Mouse (Mus musculus): ENCODE data around the gene Hnf4a. TPM values are rescaled to one million over a fixed set of nuclear protein-coding genes. Genes with fewer than 3 reads are reported as not detected.

Hnf4a gene
- total RNA-seq, 2 experiments from 2014 or later = not detected

GRCm38 (mm10) chr2:163583226-163584087 lies 76.8 kb downstream of the Hnf4a start:
- DNase-seq = peak; percentile 36
- intact Hi-C loops (cut with DNase I; ENCODE audit: low total_unique reads) = no loop called here

DNA sequence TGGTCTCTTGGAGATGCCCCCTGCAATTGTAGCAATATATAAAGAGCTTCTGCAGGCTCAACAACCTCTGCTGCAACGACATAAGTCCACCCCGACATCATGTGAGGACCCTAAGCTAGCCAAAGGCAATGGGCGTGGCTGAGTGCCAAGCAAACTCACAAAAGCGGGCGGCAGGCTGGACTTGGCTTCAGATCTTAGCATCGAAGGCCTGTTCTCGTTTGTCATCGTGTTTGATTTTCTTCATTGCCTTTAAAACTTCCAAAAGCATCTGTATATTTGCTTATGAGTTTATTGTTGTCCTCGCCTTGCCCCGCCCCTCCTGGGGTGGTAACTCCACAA lies 77.4 kb downstream of the Hnf4a start:
- intact Hi-C loops (cut with DNase I; ENCODE audit: low total_unique reads) = no loop called here
- DNase-seq = no peak

GRCm38 (mm10) chr2:163586384-163587261 lies 80.0 kb downstream of the Hnf4a start:
- intact Hi-C loops (cut with DNase I; ENCODE audit: low total_unique reads) = no loop called here

DNA sequence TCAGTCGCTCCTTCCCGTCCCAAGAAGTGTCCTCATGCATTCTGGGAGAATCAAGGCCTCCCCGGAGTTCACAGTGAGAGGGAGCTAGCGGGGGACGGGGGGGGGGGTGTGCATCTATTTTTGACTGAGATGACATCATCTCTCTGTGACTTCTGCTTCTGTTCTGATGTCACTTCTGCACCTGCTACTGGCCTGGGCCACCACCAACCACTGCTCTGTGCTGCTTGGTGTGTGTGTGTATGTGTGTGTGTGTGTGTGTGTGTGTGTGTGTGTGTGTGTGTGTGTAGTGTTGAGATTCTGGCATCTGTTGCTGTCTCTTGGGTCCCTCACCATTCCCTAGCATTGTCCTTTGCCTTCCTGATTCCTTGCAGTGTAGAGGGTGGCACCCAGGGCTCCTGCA lies 80.9 kb downstream of the Hnf4a start:
- no peak for DNase-seq
- intact Hi-C loops (cut with DNase I; ENCODE audit: low total_unique reads) = no loop called here

More at GRCm38 (mm10) chr2:163586384-163587261, 80.0 kb downstream of the Hnf4a start:
- no peak for DNase-seq

- intact Hi-C loops (cut with DNase I; ENCODE audit: low total_unique reads) = loop anchor here (10.0 kb wide), 1 partner anchor 55 kb away; no protein-coding TSS in a partner anchor
- DNase-seq = no peak
Observed at GRCm38 (mm10) chr2:163590211-163590610, 83.6 kb downstream of the Hnf4a start.

DNA sequence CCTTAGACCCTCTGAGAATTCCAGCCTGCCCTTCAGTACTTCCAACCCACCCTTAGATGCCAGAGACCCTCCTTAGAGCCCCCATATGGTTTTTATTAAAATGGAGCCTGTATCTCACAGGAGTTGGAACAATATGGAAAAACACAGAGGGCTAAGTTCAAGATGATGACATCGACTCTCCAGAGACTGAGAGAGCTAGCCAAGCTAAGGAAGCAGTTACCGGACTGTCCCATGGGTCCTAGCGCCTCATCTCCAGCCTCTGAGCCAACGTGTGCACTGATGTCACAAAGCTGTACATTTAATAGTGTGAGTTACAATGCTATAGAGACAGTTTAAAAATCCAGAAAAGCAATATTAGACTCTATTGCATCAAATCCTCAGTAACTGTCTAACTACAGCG lies 84.4 kb downstream of the Hnf4a start:
- intact Hi-C loops (cut with DNase I; ENCODE audit: low total_unique reads) = loop anchor here (10.0 kb wide), 1 partner anchor 56 kb away; no protein-coding TSS in a partner anchor
- DNase-seq = no peak

DNA sequence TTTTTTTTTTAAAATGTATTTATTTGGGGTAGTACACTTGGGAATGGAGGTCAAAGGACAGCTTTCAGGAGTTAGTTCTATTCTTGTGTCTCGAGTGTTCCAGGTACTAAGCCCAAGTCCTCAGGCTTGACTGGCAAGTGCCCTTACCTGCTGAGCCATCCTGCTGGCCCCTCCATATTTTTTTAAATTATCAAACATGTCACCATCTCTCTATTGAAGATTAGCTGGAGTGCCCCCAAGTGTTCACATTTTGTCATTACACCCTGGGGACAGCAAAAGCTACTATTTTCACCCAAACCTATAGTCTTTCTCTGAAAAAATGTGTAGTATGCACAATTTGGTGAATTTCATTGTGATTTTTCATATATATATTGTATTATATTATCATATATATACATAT lies 85.5 kb downstream of the Hnf4a start:
- no peak for DNase-seq
- intact Hi-C loops (cut with DNase I; ENCODE audit: low total_unique reads) = loop anchor here (10.0 kb wide), 1 partner anchor 57 kb away; no protein-coding TSS in a partner anchor

DNA sequence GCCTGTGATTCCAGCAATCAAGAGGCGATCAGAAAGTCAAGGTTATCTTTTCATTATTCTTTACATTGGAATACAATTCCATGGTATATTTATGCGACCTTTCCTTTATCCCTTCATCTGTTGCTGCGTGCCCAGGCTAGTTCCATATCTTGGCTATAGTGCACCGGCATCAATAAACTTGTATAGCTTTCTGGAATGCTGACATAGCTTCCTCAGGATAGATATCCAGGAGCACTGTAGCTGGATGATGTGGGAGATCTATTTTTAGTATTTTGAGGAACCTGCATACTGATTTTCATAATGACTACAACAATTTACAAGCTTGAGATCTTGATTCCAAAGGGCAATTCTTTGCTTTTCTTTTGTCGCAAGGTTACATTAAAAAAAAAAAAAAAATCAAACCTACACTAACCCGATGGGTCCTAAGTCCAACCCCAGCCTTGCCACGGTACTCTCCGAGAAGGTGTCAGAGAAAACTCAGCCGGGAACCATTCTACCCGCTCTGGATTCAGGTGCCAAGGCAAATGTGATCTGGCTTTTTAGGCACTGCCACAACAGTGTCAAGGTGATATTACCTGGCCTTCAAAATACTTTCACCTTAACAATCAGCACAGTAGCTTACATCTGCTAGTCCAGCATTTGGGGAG lies 87.2 kb downstream of the Hnf4a start:
- intact Hi-C loops (cut with DNase I; ENCODE audit: low total_unique reads) = loop anchor here (10.0 kb wide), 1 partner anchor 59 kb away; no protein-coding TSS in a partner anchor
- no peak for DNase-seq

DNA sequence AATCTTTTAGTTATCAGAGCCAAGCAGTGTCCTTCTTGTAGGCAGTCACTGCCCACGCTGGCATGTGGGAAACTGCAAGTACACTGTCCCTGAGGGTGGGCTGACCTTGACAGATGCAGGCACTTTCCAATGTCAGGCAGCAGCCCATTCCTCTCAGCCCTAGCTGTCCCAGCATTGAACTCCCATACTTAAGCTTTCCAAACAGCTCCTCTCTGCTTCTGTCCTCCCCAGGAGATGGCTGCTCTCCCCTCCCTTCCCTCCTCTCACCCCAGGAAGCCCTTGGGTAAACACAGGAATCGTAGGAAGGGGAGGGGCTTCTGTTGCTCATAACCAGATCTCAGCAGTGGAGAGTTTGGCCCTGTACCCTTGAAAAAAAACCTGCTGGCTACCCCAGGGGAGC lies 88.5 kb downstream of the Hnf4a start:
- no peak for DNase-seq
- intact Hi-C loops (cut with DNase I; ENCODE audit: low total_unique reads) = loop anchor here (10.0 kb wide), 1 partner anchor 60 kb away; no protein-coding TSS in a partner anchor

DNA sequence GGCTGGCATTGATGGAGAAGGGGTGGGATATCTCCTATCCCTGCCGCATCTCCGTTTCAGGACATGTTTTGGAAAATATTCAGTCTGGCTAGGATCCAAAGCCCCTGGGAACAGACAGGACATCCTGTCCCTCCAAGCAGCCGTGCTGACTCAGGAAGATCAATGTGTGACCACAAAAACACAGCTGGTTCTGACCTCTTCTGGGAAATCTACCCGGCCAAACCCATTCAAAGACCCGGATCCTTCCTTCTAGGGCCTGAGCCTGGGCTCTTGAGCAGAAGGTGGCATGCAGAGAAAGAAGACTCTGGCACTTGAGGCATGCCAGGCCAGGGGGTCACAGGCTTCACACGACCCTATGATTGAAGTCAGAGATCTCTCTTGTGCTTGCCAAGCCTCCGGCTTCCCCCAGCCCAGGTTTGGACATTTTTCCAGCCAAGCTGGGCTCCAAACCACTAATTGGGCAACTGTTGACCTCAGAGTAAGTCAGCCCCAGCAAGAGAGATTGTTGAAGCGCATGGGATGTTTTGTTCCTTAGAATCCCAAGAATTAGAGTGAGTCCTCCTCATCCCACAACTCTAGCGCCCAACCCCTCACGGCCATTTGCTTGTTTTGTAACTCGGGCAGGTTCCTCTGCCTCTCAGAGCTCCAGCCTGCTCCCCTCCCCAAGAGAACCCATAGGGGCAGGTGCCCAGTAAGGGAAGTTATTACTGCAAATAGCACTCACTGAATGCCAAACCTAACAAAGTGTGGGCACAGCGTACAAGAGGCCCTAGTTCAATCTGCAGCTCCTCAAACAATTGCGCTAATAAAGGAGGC lies 89.7 kb downstream of the Hnf4a start:
- peak; percentile 57 for DNase-seq
- intact Hi-C loops (cut with DNase I; ENCODE audit: low total_unique reads) = loop anchor here (10.0 kb wide), 1 partner anchor 61 kb away; no protein-coding TSS in a partner anchor

- DNase-seq = no peak
- intact Hi-C loops (cut with DNase I; ENCODE audit: low total_unique reads) = loop anchor here (10.0 kb wide), 1 partner anchor 62 kb away; no protein-coding TSS in a partner anchor
Observed at GRCm38 (mm10) chr2:163596873-163597155, 90.2 kb downstream of the Hnf4a start.

DNA sequence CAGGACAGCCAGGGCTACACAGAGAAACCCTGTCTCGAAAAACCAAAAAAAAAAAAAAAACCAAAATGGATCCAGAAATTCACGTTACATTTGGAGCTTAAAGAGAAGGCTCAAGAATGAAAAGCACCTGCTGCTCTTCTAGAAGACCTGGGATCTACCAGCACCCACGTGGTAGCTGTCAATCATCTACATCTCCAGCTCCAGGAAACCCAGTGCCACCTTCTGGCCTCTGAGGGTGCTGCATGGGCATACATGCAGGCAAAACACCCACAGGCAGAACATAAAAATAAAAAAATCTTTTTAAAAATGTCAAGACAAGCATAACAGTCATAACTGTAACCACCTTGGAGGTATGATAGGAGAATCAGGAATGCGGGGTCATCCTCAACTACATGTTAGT lies 91.1 kb downstream of the Hnf4a start:
- intact Hi-C loops (cut with DNase I; ENCODE audit: low total_unique reads) = loop anchor here (10.0 kb wide), 1 partner anchor 63 kb away; no protein-coding TSS in a partner anchor

GRCm38 (mm10) chr2:163599226-163599625 lies 92.6 kb downstream of the Hnf4a start:
- intact Hi-C loops (cut with DNase I; ENCODE audit: low total_unique reads) = loop anchor here (10.0 kb wide), 1 partner anchor 64 kb away; no protein-coding TSS in a partner anchor
- peak; percentile 71 for DNase-seq

More for the DNA sequence above, 91.1 kb downstream of the Hnf4a start:
- DNase-seq = no peak

DNA sequence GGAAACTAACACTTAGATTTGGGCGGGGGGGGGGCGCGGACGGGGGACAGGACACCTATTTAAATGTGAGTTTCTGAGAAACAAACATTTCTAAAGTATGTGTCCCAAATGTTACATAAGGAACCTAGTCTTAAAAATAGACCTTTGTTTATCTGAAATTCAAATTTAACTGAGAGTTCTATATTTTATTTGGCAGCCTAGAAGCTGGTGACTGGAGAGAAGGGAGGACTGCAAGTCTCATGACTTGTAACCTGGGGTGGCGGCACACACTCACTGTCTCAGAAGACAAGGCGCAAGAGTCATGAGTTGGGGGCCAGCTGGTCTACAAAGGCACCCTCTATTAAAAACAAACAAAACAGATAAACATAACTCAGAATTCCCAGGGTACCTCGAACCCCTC lies 94.5 kb downstream of the Hnf4a start:
- intact Hi-C loops (cut with DNase I; ENCODE audit: low total_unique reads) = no loop called here
- DNase-seq = no peak

GRCm38 (mm10) chr2:163601712-163602100 lies 95.1 kb downstream of the Hnf4a start:
- intact Hi-C loops (cut with DNase I; ENCODE audit: low total_unique reads) = loop anchor here (2.0 kb wide), 1 partner anchor 117 kb away; no protein-coding TSS in a partner anchor
- no peak for DNase-seq

GRCm38 (mm10) chr2:163602101-163602971 lies 95.7 kb downstream of the Hnf4a start, which contains the start of gene Ttpal:
TSS of gene Ttpal (plus strand) at chr2:163602314.
- intact Hi-C loops (cut with DNase I; ENCODE audit: low total_unique reads) = loop anchor here (2.0 kb wide), 1 partner anchor 116 kb away; no protein-coding TSS in a partner anchor
- DNase-seq = peak; percentile 88

DNA sequence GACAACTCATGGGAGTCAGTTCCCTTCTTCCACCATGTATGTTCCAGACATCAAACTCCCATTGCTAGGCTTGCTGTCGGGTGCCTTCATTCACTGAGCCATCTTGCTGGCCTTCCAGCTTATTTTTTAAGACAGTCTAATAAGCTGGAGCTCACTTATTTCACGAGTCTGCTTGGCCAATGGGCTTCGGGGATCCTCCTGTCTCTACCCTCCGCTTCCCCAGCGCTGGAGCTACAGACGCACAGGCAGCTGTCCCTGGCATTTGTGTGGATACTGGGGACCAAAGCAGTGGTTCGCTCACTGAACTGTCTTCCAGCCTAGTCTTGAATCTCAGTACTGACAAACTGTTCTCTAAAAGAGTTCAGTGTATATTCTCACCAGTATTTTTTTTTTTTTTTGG lies 99.6 kb downstream of the Hnf4a start:
- intact Hi-C loops (cut with DNase I; ENCODE audit: low total_unique reads) = no loop called here

DNA sequence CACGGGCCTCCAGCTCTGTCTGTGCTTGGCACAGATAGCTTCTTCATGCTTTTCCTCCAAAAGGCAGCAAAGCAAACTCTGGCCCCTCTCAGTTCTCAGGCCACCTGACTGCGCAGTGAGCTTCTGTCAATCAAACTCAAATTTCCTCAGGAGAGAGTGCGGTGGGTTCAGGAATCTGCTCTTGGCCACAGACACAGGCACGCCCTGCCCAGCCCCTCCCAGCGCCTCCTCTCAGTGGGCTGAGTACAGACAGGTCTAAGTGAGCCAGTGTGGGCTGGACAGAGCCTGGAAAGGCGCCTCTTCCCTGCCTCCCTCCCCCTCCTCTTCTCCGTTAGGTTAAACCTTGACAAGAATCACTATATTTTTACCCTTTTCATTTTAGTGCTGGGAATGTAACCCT lies 101.4 kb downstream of the Hnf4a start:
- DNase-seq = no peak
- intact Hi-C loops (cut with DNase I; ENCODE audit: low total_unique reads) = no loop called here

More for the DNA sequence above, 99.6 kb downstream of the Hnf4a start:
- no peak for DNase-seq
